Mouse (Mus musculus): ENCODE results near the gene Celf6. TPM values are rescaled to one million over a fixed set of nuclear protein-coding genes. Genes with fewer than 3 reads are reported as not detected.
A peak's percentile ranks its signal among the peaks of the same experiment; 100 is the strongest.

Gene Celf6
- polyA plus RNA-seq (2015; fragmentation: Nextera tagmentation; extraction: Ambion mirVana) = 21.7 and 24.8 TPM in 2 replicates

GRCm38 (mm10) chr9:59577844-59578504 lies at the start of gene Celf6:
Gene Celf6, plus strand, starts transcription at chr9:59577917.
- Histone ChIP-seq H3K36me3 (no peaks in the 10 kb centered on the region), H3K27ac (replicated peaks) (peak within 1 kb of the TSS; percentile 70), H3K9me3 (no peaks in the 10 kb centered on the region), H3K4me3 (peak within 1 kb of the TSS; percentile 58), H3K4me2 (peak within 1 kb of the TSS; percentile 68), H3K27me3 (peaks cover 46% of the 10 kb centered on the region), H3K9ac (peak within 1 kb of the TSS; percentile 75), H3K4me1 (replicated peaks) (peaks cover 26% of the 10 kb centered on the region)
- WGBS = under 1% methylated on average over 54 of the region's 61 CpGs
- peak; percentile 98 for ATAC-seq (ENCODE audit: low read depth)

- H3K4me1 ChIP-seq (replicated peaks) = no peaks in the 10 kb centered on the region
- H3K9ac ChIP-seq = no peak overlapping the region
- no peaks in the 10 kb centered on the region for H3K9me3 ChIP-seq
- no peak for ATAC-seq (ENCODE audit: low read depth)
- H3K36me3 ChIP-seq = no peaks in the 10 kb centered on the region
- no peaks in the 10 kb centered on the region for H3K27me3 ChIP-seq
- WGBS = 88% methylated on average over 2 of the region's 2 CpGs
- H3K4me2 ChIP-seq = no peak overlapping the region
- no peak overlapping the region for H3K27ac ChIP-seq (replicated peaks)
- H3K4me3 ChIP-seq = no peak overlapping the region
Measured at GRCm38 (mm10) chr9:59528274-59528673, 49.4 kb upstream of the Celf6 start.

GRCm38 (mm10) chr9:59531645-59532044 lies 46.1 kb upstream of the Celf6 start:
- H3K36me3 ChIP-seq = no peaks in the 10 kb centered on the region
- no peaks in the 10 kb centered on the region for H3K27me3 ChIP-seq
- H3K9ac ChIP-seq = no peak overlapping the region
- no peak for ATAC-seq (ENCODE audit: low read depth)
- H3K4me3 ChIP-seq = no peak overlapping the region
- no peak overlapping the region for H3K4me2 ChIP-seq
- 27% methylated on average over 5 of the region's 5 CpGs for WGBS
- H3K4me1 ChIP-seq (replicated peaks) = no peaks in the 10 kb centered on the region
- no peaks in the 10 kb centered on the region for H3K9me3 ChIP-seq
- no peak overlapping the region for H3K27ac ChIP-seq (replicated peaks)

GRCm38 (mm10) chr9:59533422-59533821 lies 44.3 kb upstream of the Celf6 start:
- no peak overlapping the region for H3K4me3 ChIP-seq
- 61% methylated on average over 2 of the region's 2 CpGs for WGBS
- H3K9me3 ChIP-seq = no peaks in the 10 kb centered on the region
- no peak overlapping the region for H3K9ac ChIP-seq
- H3K36me3 ChIP-seq = no peaks in the 10 kb centered on the region
- ATAC-seq (ENCODE audit: low read depth) = no peak
- H3K4me1 ChIP-seq (replicated peaks) = no peaks in the 10 kb centered on the region
- H3K27me3 ChIP-seq = peaks cover 7% of the 10 kb centered on the region; the same call in 1 of the 2 replicates
- no peak overlapping the region for H3K4me2 ChIP-seq
- no peak overlapping the region for H3K27ac ChIP-seq (replicated peaks)

- peaks cover 7% of the 10 kb centered on the region; the same call in 1 of the 2 replicates for H3K27me3 ChIP-seq
- H3K4me2 ChIP-seq = no peak overlapping the region
- 62% methylated on average over 4 of the region's 4 CpGs for WGBS
- no peak for ATAC-seq (ENCODE audit: low read depth)
- H3K9ac ChIP-seq = no peak overlapping the region
- no peaks in the 10 kb centered on the region for H3K36me3 ChIP-seq
- no peaks in the 10 kb centered on the region for H3K9me3 ChIP-seq
- H3K4me1 ChIP-seq (replicated peaks) = peaks cover 2% of the 10 kb centered on the region
- H3K4me3 ChIP-seq = no peak overlapping the region
- H3K27ac ChIP-seq (replicated peaks) = no peak overlapping the region
Measured at GRCm38 (mm10) chr9:59533889-59534288, 43.8 kb upstream of the Celf6 start.

- Histone ChIP-seq H3K9ac (no peak overlapping the region), H3K4me2 (no peak overlapping the region), H3K27ac (replicated peaks) (no peak overlapping the region), H3K27me3 (peaks cover 7% of the 10 kb centered on the region; the same call in 1 of the 2 replicates), H3K9me3 (no peaks in the 10 kb centered on the region), H3K36me3 (no peaks in the 10 kb centered on the region), H3K4me1 (replicated peaks) (peaks cover 29% of the 10 kb centered on the region), H3K4me3 (no peak overlapping the region)
- ATAC-seq (ENCODE audit: low read depth) = no peak
- WGBS = 84% methylated on average over 3 of the region's 3 CpGs
Measured at GRCm38 (mm10) chr9:59537651-59538050, 40.1 kb upstream of the Celf6 start.

GRCm38 (mm10) chr9:59539441-59540137 lies 38.1 kb upstream of the Celf6 start, which contains the start of the genes Hexa and Tmem202:
Gene Hexa, plus strand, starts transcription at chr9:59539540.
Gene Tmem202, minus strand, starts transcription at chr9:59539847.
- H3K4me3 ChIP-seq = peak within 1 kb of the TSS; percentile 71
- H3K36me3 ChIP-seq = no peaks in the 10 kb centered on the region
- H3K9ac ChIP-seq = peak within 1 kb of the TSS; percentile 86
- ATAC-seq (ENCODE audit: low read depth) = peak; percentile 93
- no peaks in the 10 kb centered on the region for H3K9me3 ChIP-seq
- 4% methylated on average over 55 of the region's 55 CpGs for WGBS
- H3K4me1 ChIP-seq (replicated peaks) = peaks cover 34% of the 10 kb centered on the region
- peak within 1 kb of the TSS; percentile 91 for H3K4me2 ChIP-seq
- H3K27ac ChIP-seq (replicated peaks) = 0 out of 2 replicates have a peak within 1 kb of the TSS, but pooled peaks have one; percentile 18
- H3K27me3 ChIP-seq = peaks cover 7% of the 10 kb centered on the region; the same call in 1 of the 2 replicates

GRCm38 (mm10) chr9:59541617-59542016 lies 36.1 kb upstream of the Celf6 start:
- Histone ChIP-seq H3K36me3 (no peaks in the 10 kb centered on the region), H3K27ac (replicated peaks) (no peak overlapping the region), H3K4me3 (no peak overlapping the region), H3K4me2 (peak overlapping the region; percentile 91; the same call in 1 of the 2 replicates), H3K4me1 (replicated peaks) (peaks cover 34% of the 10 kb centered on the region), H3K27me3 (peaks cover 7% of the 10 kb centered on the region; the same call in 1 of the 2 replicates), H3K9ac (no peak overlapping the region), H3K9me3 (no peaks in the 10 kb centered on the region)
- WGBS = 84% methylated on average over 6 of the region's 6 CpGs
- no peak for ATAC-seq (ENCODE audit: low read depth)

- Histone ChIP-seq H3K36me3 (no peaks in the 10 kb centered on the region), H3K4me3 (no peak overlapping the region), H3K4me1 (replicated peaks) (peaks cover 34% of the 10 kb centered on the region), H3K27me3 (peaks cover 4% of the 10 kb centered on the region; the same call in 1 of the 2 replicates), H3K27ac (replicated peaks) (no peak overlapping the region), H3K4me2 (no peak overlapping the region), H3K9me3 (no peaks in the 10 kb centered on the region), H3K9ac (no peak overlapping the region)
- no peak for ATAC-seq (ENCODE audit: low read depth)
Measured at GRCm38 (mm10) chr9:59542766-59543324, 34.9 kb upstream of the Celf6 start.

GRCm38 (mm10) chr9:59544739-59545138 lies 33.0 kb upstream of the Celf6 start:
- no peak for ATAC-seq (ENCODE audit: low read depth)
- Histone ChIP-seq H3K9me3 (no peaks in the 10 kb centered on the region), H3K27ac (replicated peaks) (no peak overlapping the region), H3K4me3 (no peak overlapping the region), H3K36me3 (no peaks in the 10 kb centered on the region), H3K9ac (no peak overlapping the region), H3K4me1 (replicated peaks) (peaks cover 28% of the 10 kb centered on the region), H3K27me3 (no peaks in the 10 kb centered on the region), H3K4me2 (no peak overlapping the region)
- WGBS = 91% methylated on average over 5 of the region's 5 CpGs

GRCm38 (mm10) chr9:59547869-59548268 lies 29.8 kb upstream of the Celf6 start:
- Histone ChIP-seq H3K4me2 (no peak overlapping the region), H3K27me3 (no peaks in the 10 kb centered on the region), H3K9ac (no peak overlapping the region), H3K36me3 (no peaks in the 10 kb centered on the region), H3K4me3 (no peak overlapping the region), H3K27ac (replicated peaks) (no peak overlapping the region), H3K9me3 (no peaks in the 10 kb centered on the region), H3K4me1 (replicated peaks) (peaks cover 4% of the 10 kb centered on the region)
- 87% methylated on average over 1 of the region's 1 CpGs for WGBS
- no peak for ATAC-seq (ENCODE audit: low read depth)

GRCm38 (mm10) chr9:59548961-59549487 lies 28.7 kb upstream of the Celf6 start:
- Histone ChIP-seq H3K27me3 (no peaks in the 10 kb centered on the region), H3K4me3 (no peak overlapping the region), H3K27ac (replicated peaks) (no peak overlapping the region), H3K9ac (no peak overlapping the region), H3K4me1 (replicated peaks) (no peaks in the 10 kb centered on the region), H3K9me3 (no peaks in the 10 kb centered on the region), H3K4me2 (no peak overlapping the region), H3K36me3 (peaks cover 3% of the 10 kb centered on the region)
- ATAC-seq (ENCODE audit: low read depth) = no peak
- WGBS = 69% methylated on average over 2 of the region's 2 CpGs

Measured in neural tube, embryonic 13.5 days (tissue).